Mouse (Mus musculus) brown adipose tissue, adult 24 weeks (tissue): Measurements from ENCODE around the gene Grm2. TPM values are rescaled to one million over a fixed set of nuclear protein-coding genes. Genes with fewer than 3 reads are reported as not detected.
"Not testable (repeated sequence)": the region's sequence is repeated elsewhere in the genome, so short reads cannot be mapped to it uniquely, and the experiment has no call there.

Source experiments
- H3K27ac ChIP-seq: fragments of 200-500 bp; replicated peaks from 2 replicates; pipeline ENCODE4 v1.5.1; 2012; ENCODE audit warnings: low read depth, mild to moderate bottlenecking, low read length
- H3K4me1 ChIP-seq: fragments of 200-500 bp; 2 replicates; pipeline ENCODE4 v1.6.1; 2012; ENCODE audit warnings: low read length, mixed read lengths; ENCODE audit not compliant: control insufficient read depth, insufficient read depth, insufficient read length
- H3K4me3 ChIP-seq: fragments of 200-500 bp; 2 replicates; pipeline ENCODE4 v1.5.1; 2012; ENCODE audit warnings: low read depth, mild to moderate bottlenecking, low read length, moderate library complexity; ENCODE audit not compliant: insufficient read depth
- polyA plus RNA-seq: library from polyadenylated mRNA; stranded (reverse); fragments of >200 nt; gene quantifications from 2 replicates; pipeline ENCODE4 v1.2.4, GENCODE M21; 2012; ENCODE audit not compliant: missing spikeins, insufficient read depth, insufficient read length

Grm2 gene
- polyA plus RNA-seq, 1 experiment = not detected

DNA sequence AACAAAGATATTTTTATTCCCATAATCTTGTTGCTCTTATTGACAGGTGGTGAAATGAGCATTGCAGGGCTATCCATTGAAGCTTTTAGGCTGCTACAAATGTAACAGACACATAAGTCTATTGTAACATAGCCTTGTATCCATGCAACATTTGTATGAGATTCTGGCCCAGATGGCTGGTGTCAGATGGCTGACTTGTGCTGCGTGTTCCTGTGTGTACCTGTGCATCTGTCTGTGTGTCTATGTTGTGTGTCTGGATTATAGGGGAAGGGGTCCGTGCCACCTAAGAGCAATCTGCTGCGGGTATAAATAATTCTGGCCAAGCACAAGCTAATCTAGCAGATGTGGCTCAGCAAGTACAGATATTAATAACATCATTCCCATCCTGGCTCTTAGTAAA is 38.4 kb downstream of the Grm2 start:
- no peak overlapping the region for H3K4me3 ChIP-seq
- H3K4me1 ChIP-seq = no peaks in the 10 kb centered on the region
- no peak overlapping the region for H3K27ac ChIP-seq

DNA sequence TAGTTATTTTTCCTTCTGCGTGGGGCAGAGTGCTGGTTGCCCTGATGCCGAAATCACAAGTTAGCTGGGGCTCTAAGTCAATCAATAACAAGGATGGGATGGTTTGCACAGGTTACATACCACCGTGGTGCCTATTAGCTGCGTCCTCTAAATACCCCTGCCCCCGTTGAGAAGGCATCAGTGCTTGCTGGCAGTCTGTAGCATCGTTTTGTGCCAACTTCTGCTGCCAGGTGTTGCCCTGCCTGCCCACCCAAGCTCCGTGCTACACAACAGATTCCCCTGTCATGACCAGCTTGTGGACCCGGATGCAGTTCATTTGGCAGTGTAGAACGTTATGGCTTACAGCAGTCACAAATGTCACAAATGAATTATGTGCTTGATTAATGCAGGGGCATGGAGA is 39.6 kb downstream of the Grm2 start:
- Histone ChIP-seq H3K27ac (no peak overlapping the region), H3K4me3 (no peak overlapping the region), H3K4me1 (no peaks in the 10 kb centered on the region)

- no peak overlapping the region for H3K27ac ChIP-seq
- H3K4me1 ChIP-seq = no peaks in the 10 kb centered on the region
- H3K4me3 ChIP-seq = no peak overlapping the region
Measured at GRCm38 (mm10) chr9:106614616-106615015, 41.3 kb downstream of the Grm2 start.

DNA sequence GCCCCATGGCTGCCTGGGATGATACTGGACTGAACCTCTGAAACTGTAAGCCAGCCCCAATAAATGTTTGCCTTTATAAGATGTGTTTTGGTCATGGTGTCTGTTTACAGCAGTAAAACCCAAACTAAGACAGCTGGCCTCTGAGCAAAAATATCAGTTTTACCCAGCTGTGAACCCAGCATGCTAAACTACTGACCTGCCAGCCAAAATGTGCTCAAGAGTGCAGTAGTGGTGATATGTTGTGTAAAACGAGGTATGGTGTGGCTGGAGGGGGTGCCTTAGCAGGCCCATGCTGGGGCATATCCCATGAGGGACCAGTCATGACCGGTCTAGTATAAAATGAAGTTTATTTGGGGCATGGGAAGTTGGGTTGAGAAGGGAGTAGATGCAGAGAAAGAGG is 41.9 kb downstream of the Grm2 start:
- Histone ChIP-seq H3K4me3 (no peak overlapping the region), H3K27ac (no peak overlapping the region), H3K4me1 (no peaks in the 10 kb centered on the region)

- Histone ChIP-seq H3K4me3 (no peak overlapping the region), H3K27ac (no peak overlapping the region), H3K4me1 (no peaks in the 10 kb centered on the region)
Measured at GRCm38 (mm10) chr9:106610727-106611126, 45.2 kb downstream of the Grm2 start.

DNA sequence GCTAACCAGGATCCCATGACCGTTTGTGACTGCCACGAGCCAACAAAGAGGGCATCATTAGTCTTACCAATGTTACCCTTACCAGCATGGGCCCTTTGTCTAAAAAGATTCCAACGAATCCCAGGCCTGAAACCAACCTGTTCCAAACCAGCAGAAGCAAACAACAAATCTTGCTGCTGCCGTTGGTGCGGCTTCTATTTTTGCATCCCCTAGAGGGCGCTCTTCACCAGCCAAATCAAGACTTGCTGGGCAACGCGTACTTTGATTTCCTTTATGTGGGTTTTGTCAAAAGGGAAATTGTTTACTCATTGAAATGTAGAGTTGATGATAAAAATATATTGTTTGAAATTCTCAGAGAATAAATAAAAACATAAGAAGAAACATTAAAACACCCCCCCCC is 55.3 kb downstream of the Grm2 start:
- no peaks in the 10 kb centered on the region for H3K4me1 ChIP-seq
- no peak overlapping the region for H3K27ac ChIP-seq
- no peak overlapping the region for H3K4me3 ChIP-seq

- Histone ChIP-seq H3K4me1 (no peaks in the 10 kb centered on the region), H3K27ac (no peak overlapping the region), H3K4me3 (no peak overlapping the region)
Measured at GRCm38 (mm10) chr9:106598466-106598865, 57.4 kb downstream of the Grm2 start.

DNA sequence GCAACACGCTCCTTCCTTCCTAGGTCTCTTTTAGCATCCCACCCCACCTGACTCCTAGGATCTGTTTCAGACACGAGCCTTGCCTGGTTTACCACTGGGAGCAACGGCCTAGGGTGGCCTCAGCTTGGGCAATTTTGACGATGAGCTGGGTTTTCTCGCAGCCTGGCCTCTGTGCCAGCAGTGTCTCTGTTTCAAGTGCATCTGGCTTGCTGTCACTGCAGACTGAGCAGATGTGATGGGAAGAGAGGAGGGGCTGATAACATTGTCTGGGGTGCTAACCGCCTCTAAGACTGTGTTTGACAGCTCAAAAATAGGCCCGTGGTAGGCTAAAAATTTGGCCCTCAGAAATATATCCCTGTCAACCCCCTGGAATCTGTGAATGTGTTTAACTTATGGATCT is 60.0 kb downstream of the Grm2 start:
- H3K27ac ChIP-seq = no peak overlapping the region
- no peaks in the 10 kb centered on the region for H3K4me1 ChIP-seq
- no peak overlapping the region for H3K4me3 ChIP-seq

GRCm38 (mm10) chr9:106595402-106595801 is 60.5 kb downstream of the Grm2 start:
- H3K4me1 ChIP-seq, H3K27ac ChIP-seq, H3K4me3 ChIP-seq: not testable (repeated sequence)

Other genes with a start within 250 kb of the Grm2 start
- gene Rpl29, start 226.6 kb downstream of the Grm2 start, polyA plus RNA-seq = 143 and 152 TPM in 2 replicates
- gene Acy1, start 217.8 kb downstream of the Grm2 start, polyA plus RNA-seq = 3.6 and 6.1 TPM in 2 replicates
- 21.5 and 26.4 TPM in 2 replicates for gene Abhd14b, start 208.6 kb downstream of the Grm2 start, polyA plus RNA-seq
- 12.8 and 12.9 TPM in 2 replicates for gene Abhd14a, start 208.4 kb downstream of the Grm2 start, polyA plus RNA-seq
- 12.8 and 14.5 TPM in 2 replicates for gene Pcbp4, start 202.8 kb downstream of the Grm2 start, polyA plus RNA-seq
- gene Gpr62, start 190.1 kb downstream of the Grm2 start, polyA plus RNA-seq = not detected in 2 replicates
- 15.1 and 15.9 TPM in 2 replicates for gene Rrp9, start 180.1 kb downstream of the Grm2 start, polyA plus RNA-seq
- gene Parp3, start 179.1 kb downstream of the Grm2 start, polyA plus RNA-seq = 45.8 and 46.8 TPM in 2 replicates
- gene Iqcf1, start 156.1 kb downstream of the Grm2 start, polyA plus RNA-seq = not detected in 2 replicates
- gene Iqcf5, start 141.5 kb downstream of the Grm2 start, polyA plus RNA-seq = not detected in 2 replicates
- not detected in 2 replicates for gene Iqcf3, start 94.5 kb downstream of the Grm2 start, polyA plus RNA-seq
- gene Iqcf4, start 85.1 kb downstream of the Grm2 start, polyA plus RNA-seq = not detected in 2 replicates
- not detected in 2 replicates for gene Iqcf6, start 29.5 kb downstream of the Grm2 start, polyA plus RNA-seq
- 61.1 and 85.1 TPM in 2 replicates for gene Tex264, start 29.8 kb upstream of the Grm2 start, polyA plus RNA-seq
- 4.6 and 7.1 TPM in 2 replicates for gene Rad54l2, start 133.1 kb upstream of the Grm2 start, polyA plus RNA-seq
- gene Dcaf1, start 165.8 kb upstream of the Grm2 start, polyA plus RNA-seq = 16.1 and 17.6 TPM in 2 replicates
- gene Rbm15b, start 231.3 kb upstream of the Grm2 start, polyA plus RNA-seq = 6.2 and 11.8 TPM in 2 replicates
- 75.3 and 92.4 TPM in 2 replicates for gene Manf, start 235.9 kb upstream of the Grm2 start, polyA plus RNA-seq